Mouse (Mus musculus) small intestine, adult 2 months (tissue): ENCODE results near the gene Acat1.

Experiments
- CTCF ChIP-seq: fragments of 200-500 bp; IDR thresholded peaks from 2 replicates; pipeline ENCODE4 v1.5.1; 2012; ENCODE audit warnings: low read depth, mild to moderate bottlenecking, control low read depth, inconsistent platforms, low read length, moderate library complexity, mixed read lengths; ENCODE audit not compliant: insufficient replicate concordance, insufficient read length; ENCODE audit errors: extremely low read depth
- POLR2A ChIP-seq: fragments of 200-500 bp; IDR thresholded peaks from 2 replicates; pipeline ENCODE4 v1.6.1; 2012; ENCODE audit warnings: low read depth, mild to moderate bottlenecking, control low read depth, inconsistent platforms, low read length, moderate library complexity

DNA sequence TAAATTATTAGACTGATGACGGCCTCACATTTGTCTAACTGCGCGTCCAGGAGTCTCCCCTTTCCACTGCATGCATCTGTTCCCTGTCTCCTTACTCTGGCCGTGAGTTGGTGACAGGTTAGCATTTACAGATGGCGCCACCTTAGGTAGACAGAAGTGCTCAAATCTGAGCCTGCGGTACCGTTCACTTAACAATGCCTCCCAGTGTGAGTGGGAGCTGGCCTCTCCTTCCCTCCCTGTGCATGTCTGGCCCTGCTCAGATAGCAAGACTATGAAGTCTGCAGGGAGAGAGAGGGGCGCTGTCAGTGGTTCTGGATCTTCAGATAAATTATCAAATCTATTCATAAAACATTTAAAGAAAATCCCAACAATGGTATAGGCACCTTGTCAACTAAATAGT is 5.1 kb upstream of the Acat1 start:
- TF ChIP-seq CTCF: no peak
- TF ChIP-seq POLR2A: no peak
